7 mouse cellular contexts compared by ENCODE assay signal in genomic region chr17:83253051-83253649, GRCm38 (mm10). TPM values are rescaled to one million over a fixed set of nuclear protein-coding genes. Genes with fewer than 3 reads are reported as not detected.
DNase-seq lines count a peak whose midpoint lies in the region; ATAC-seq lines count a peak whose summit lies in the region.

No protein-coding gene starts in this region.

- H3K4me3 ChIP-seq in kidney, embryonic 16.5 days (ENCODE audit: low read length) = no peak overlapping the region

- H3K4me1 ChIP-seq in kidney, embryonic 16.5 days (ENCODE audit: insufficient read depth, low read length) = peaks cover 22% of the 10 kb centered on the region

- no peaks in the 10 kb centered on the region for H3K36me3 ChIP-seq in kidney, embryonic 16.5 days (ENCODE audit: insufficient read depth, low read length)

- 20% methylated on average over 12 of the region's 12 CpGs for WGBS in kidney, embryonic 16.5 days

- H3K9me3 ChIP-seq in kidney, embryonic 16.5 days (ENCODE audit: low read length) = no peaks in the 10 kb centered on the region

- H3K27ac ChIP-seq in kidney, embryonic 16.5 days (ENCODE audit: low read length) = no peak overlapping the region

- peak; percentile 81 for DNase-seq in 3T3-L1 (ENCODE audit: low read depth, low spot score)
- peak; percentile 68 for DNase-seq in A20 (ENCODE audit: low read depth, low spot score)
- DNase-seq in c-Kit-positive CD71-positive TER-119-positive erythroid progenitor cells, embryonic 14.5 days (ENCODE audit: low spot score) = peak; percentile 31
- DNase-seq in lung, postnatal 36 days = peak; percentile 77
- DNase-seq in skeletal muscle tissue, adult 2 months (ENCODE audit: low read depth, low spot score) = peak; percentile 54

- peak; percentile 86 for ATAC-seq in granulocyte monocyte progenitor cell, adult 5-6 weeks (replicated peaks; ENCODE audit: poor library complexity, severe bottlenecking)
- peak; percentile 62; the same call in 1 of the 2 replicates for ATAC-seq in kidney, embryonic 16.5 days (ENCODE audit: low FRiP score, low TSS enrichment)

- H3K4me2 ChIP-seq in kidney, embryonic 16.5 days (replicated peaks; ENCODE audit: low read depth, low read length) = no peak overlapping the region

- H3K9ac ChIP-seq in kidney, embryonic 16.5 days (replicated peaks; ENCODE audit: low read length) = no peak overlapping the region

- H3K27me3 ChIP-seq in kidney, embryonic 16.5 days (ENCODE audit: insufficient read depth, low read length) = no peaks in the 10 kb centered on the region

RNA-seq across cellular contexts. Expression of gene Pkdcc, which starts 38.1 kb away (rescaled TPM):
- total RNA-seq in granulocyte monocyte progenitor cell, adult 5-6 weeks (2014; fragmentation: Nextera tagmentation) = 0.34 TPM in 1 of 2 replicates, not detected in the other
- total RNA-seq in granulocyte monocyte progenitor cell, adult 5-6 weeks (2017) = 1.8 TPM in 1 of 2 replicates, not detected in the other
- polyA plus RNA-seq in kidney, embryonic 16.5 days (2015; fragmentation: Nextera tagmentation; extraction: Ambion mirVana) = 29.9 and 31.6 TPM in 2 replicates

Comparison
In these comparisons a context has a peak if more than half of its experiments do, and no peak if none do; other contexts are left out.
1. DNase-seq: peak in every context shown above with its lines; median percentile 81 in 3T3-L1; 77 in lung, postnatal 36 days; 68 in A20; 54 in skeletal muscle tissue, adult 2 months; 31 in c-Kit-positive CD71-positive TER-119-positive erythroid progenitor cells, embryonic 14.5 days.